Mouse (Mus musculus): ENCODE measurements around the gene Myo1h. TPM values are rescaled to one million over a fixed set of nuclear protein-coding genes. Genes with fewer than 3 reads are reported as not detected.
A peak's percentile ranks its signal among the peaks of the same experiment; 100 is the strongest.

Myo1h gene
- polyA plus RNA-seq, 1 experiment: 3.0 TPM

DNA sequence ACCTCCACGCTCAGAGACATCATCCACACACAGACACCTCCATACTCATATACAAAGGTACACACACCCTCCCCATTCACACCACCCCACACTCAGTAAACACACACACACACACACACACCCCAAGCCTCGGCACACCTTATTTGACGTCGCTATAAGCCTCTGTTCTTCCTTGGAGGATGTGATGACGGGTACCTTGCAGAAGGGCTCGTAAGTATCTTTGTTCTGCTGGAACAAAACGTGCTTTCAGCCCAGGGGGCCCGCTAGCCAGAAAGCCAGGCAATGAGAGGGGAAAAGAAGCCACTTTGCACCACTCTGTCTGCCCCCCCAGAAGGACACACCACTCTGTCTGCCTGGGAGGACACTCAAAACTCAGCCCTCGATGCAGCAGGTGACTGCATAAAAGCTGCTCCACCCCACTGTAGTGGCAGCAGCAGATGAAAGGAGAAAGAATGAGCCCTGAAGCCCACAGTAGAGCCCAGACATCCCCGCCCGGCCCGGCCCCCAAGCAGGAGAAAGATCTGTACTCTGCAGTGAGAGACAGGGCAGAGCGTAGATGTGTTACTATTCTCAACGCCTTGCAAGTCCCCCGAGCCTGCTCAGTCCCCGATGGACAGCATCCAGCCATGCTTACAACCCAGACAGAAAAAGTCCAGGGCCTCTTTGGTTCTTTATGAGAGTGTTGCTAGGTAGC is 80.0 kb downstream of the Myo1h start:
- TF ChIP-seq POLR2A (IDR thresholded peaks at IDR 0.05; ENCODE audit: extremely low read depth, insufficient read depth, low read length) (no peak), CTCF (IDR thresholded peaks at IDR 0.05; ENCODE audit: extremely low read depth, insufficient read depth, low read length) (no peak)
- Histone ChIP-seq H3K27ac (ENCODE audit: insufficient read depth, low read length) (no peak overlapping the region), H3K4me1 (ENCODE audit: control insufficient read depth, insufficient read depth, low read length) (no peaks in the 10 kb centered on the region; the same call in 1 of the 2 replicates), H3K4me3 (ENCODE audit: insufficient read depth, low read length) (no peak overlapping the region)

GRCm38 (mm10) chr5:114369921-114370320 is 81.0 kb downstream of the Myo1h start:
- H3K4me3 ChIP-seq (ENCODE audit: insufficient read depth, low read length): no peak overlapping the region
- TF ChIP-seq POLR2A (IDR thresholded peaks at IDR 0.05; ENCODE audit: extremely low read depth, insufficient read depth, low read length): no peak
- TF ChIP-seq CTCF (IDR thresholded peaks at IDR 0.05; ENCODE audit: extremely low read depth, insufficient read depth, low read length): no peak

DNA sequence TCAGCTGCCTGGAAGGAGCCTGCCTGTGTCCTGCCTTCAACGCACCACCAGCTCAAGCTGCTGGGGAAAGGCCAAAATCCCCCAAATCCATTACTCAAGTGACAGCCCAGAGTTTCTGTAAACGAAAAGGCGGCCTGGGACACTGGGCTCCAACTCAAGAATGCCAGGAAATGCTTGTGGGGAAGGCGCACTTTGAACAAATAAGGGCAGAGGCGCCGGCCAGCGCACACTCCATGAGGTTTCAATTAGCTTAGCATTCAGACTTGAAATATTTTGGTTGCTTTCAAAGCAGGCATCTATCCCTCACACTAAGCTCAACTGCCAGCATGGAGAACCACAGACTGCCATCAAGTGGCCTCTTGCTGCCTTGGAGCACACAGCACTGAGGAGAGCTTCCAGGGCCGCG is 81.4 kb downstream of the Myo1h start:
- Histone ChIP-seq H3K4me3 (ENCODE audit: insufficient read depth, low read length) (no peak overlapping the region), H3K27ac (ENCODE audit: insufficient read depth, low read length) (0 out of 2 replicates have a peak overlapping the region, but pooled peaks have one; percentile 2), H3K4me1 (ENCODE audit: control insufficient read depth, insufficient read depth, low read length) (no peaks in the 10 kb centered on the region; the same call in 1 of the 2 replicates)
- no peak for TF ChIP-seq CTCF (IDR thresholded peaks at IDR 0.05; ENCODE audit: extremely low read depth, insufficient read depth, low read length)

More at GRCm38 (mm10) chr5:114369921-114370320, 81.0 kb downstream of the Myo1h start:
- 0 out of 2 replicates have a peak overlapping the region, but pooled peaks have one; percentile 2 for H3K27ac ChIP-seq (ENCODE audit: insufficient read depth, low read length)
- H3K4me1 ChIP-seq (ENCODE audit: control insufficient read depth, insufficient read depth, low read length): no peaks in the 10 kb centered on the region; the same call in 1 of the 2 replicates

GRCm38 (mm10) chr5:114371331-114371730 is 82.4 kb downstream of the Myo1h start:
- Histone ChIP-seq H3K4me1 (ENCODE audit: control insufficient read depth, insufficient read depth, low read length) (no peaks in the 10 kb centered on the region; the same call in 1 of the 2 replicates), H3K4me3 (ENCODE audit: insufficient read depth, low read length) (no peak overlapping the region), H3K27ac (ENCODE audit: insufficient read depth, low read length) (no peak overlapping the region)
- TF ChIP-seq CTCF (IDR thresholded peaks at IDR 0.05; ENCODE audit: extremely low read depth, insufficient read depth, low read length) (no peak), POLR2A (IDR thresholded peaks at IDR 0.05; ENCODE audit: extremely low read depth, insufficient read depth, low read length) (no peak)

GRCm38 (mm10) chr5:114371731-114372473 is 82.9 kb downstream of the Myo1h start:
- H3K4me1 ChIP-seq (ENCODE audit: control insufficient read depth, insufficient read depth, low read length): no peaks in the 10 kb centered on the region; the same call in 1 of the 2 replicates
- peak overlapping the region; percentile 8; the same call in 1 of the 2 replicates for H3K27ac ChIP-seq (ENCODE audit: insufficient read depth, low read length)
- TF ChIP-seq CTCF (IDR thresholded peaks at IDR 0.05; ENCODE audit: extremely low read depth, insufficient read depth, low read length): no peak
- H3K4me3 ChIP-seq (ENCODE audit: insufficient read depth, low read length): no peak overlapping the region

DNA sequence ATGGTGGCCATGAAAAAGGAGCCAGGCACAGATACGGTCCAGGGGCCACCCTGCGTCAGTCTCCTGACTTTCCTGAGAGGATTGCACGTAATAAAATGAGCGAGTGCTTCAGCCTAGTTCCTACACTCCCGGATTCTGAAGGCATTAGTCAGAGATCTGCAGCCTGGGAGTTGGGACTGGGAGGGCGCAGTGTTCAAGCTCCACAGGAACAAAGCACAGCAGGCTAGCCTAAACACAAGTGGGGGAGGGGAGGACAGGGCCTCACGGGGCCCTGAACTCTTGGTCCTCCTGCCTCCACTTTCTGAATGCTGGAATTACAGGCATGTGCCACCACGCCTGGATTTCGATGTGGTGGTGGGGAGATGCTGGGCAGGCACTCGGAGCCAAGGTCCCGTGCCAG is 83.6 kb downstream of the Myo1h start:
- H3K4me3 ChIP-seq (ENCODE audit: insufficient read depth, low read length): no peak overlapping the region
- H3K27ac ChIP-seq (ENCODE audit: insufficient read depth, low read length): no peak overlapping the region

GRCm38 (mm10) chr5:114373174-114373573 is 84.2 kb downstream of the Myo1h start:
- no peak overlapping the region for H3K4me3 ChIP-seq (ENCODE audit: insufficient read depth, low read length)
- 0 out of 2 replicates have a peak overlapping the region, but pooled peaks have one; percentile 17 for H3K27ac ChIP-seq (ENCODE audit: insufficient read depth, low read length)
- no peaks in the 10 kb centered on the region; the same call in 1 of the 2 replicates for H3K4me1 ChIP-seq (ENCODE audit: control insufficient read depth, insufficient read depth, low read length)
- TF ChIP-seq POLR2A (IDR thresholded peaks at IDR 0.05; ENCODE audit: extremely low read depth, insufficient read depth, low read length): no peak
- TF ChIP-seq CTCF (IDR thresholded peaks at IDR 0.05; ENCODE audit: extremely low read depth, insufficient read depth, low read length): no peak

More for the DNA sequence above, 83.6 kb downstream of the Myo1h start:
- H3K4me1 ChIP-seq (ENCODE audit: control insufficient read depth, insufficient read depth, low read length): no peaks in the 10 kb centered on the region; the same call in 1 of the 2 replicates
- TF ChIP-seq POLR2A (IDR thresholded peaks at IDR 0.05; ENCODE audit: extremely low read depth, insufficient read depth, low read length) (no peak), CTCF (IDR thresholded peaks at IDR 0.05; ENCODE audit: extremely low read depth, insufficient read depth, low read length) (no peak)

DNA sequence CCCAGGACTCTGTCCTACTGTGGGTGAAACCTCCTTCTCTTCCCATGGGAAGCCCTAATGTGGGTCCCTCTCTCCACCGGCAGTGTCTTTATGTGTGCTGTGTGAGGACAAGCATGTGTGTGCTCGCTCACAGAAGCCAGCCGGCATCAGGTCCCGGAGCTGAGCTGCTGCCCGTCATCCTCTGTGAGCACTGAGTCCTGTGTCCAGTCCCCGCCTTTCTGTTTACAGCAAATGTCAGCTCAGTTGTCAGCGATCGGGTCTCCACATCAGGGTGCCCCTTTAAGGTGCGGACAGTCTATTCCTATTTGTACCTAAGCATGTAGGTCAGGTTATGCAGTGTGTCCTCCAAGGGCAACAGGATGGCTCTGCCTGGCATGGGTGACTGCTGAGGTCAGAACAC is 84.6 kb downstream of the Myo1h start:
- no peaks in the 10 kb centered on the region; the same call in 1 of the 2 replicates for H3K4me1 ChIP-seq (ENCODE audit: control insufficient read depth, insufficient read depth, low read length)
- no peak overlapping the region for H3K4me3 ChIP-seq (ENCODE audit: insufficient read depth, low read length)
- no peak for TF ChIP-seq CTCF (IDR thresholded peaks at IDR 0.05; ENCODE audit: extremely low read depth, insufficient read depth, low read length)
- TF ChIP-seq POLR2A (IDR thresholded peaks at IDR 0.05; ENCODE audit: extremely low read depth, insufficient read depth, low read length): no peak
- 0 out of 2 replicates have a peak overlapping the region, but pooled peaks have one; percentile 17 for H3K27ac ChIP-seq (ENCODE audit: insufficient read depth, low read length)

DNA sequence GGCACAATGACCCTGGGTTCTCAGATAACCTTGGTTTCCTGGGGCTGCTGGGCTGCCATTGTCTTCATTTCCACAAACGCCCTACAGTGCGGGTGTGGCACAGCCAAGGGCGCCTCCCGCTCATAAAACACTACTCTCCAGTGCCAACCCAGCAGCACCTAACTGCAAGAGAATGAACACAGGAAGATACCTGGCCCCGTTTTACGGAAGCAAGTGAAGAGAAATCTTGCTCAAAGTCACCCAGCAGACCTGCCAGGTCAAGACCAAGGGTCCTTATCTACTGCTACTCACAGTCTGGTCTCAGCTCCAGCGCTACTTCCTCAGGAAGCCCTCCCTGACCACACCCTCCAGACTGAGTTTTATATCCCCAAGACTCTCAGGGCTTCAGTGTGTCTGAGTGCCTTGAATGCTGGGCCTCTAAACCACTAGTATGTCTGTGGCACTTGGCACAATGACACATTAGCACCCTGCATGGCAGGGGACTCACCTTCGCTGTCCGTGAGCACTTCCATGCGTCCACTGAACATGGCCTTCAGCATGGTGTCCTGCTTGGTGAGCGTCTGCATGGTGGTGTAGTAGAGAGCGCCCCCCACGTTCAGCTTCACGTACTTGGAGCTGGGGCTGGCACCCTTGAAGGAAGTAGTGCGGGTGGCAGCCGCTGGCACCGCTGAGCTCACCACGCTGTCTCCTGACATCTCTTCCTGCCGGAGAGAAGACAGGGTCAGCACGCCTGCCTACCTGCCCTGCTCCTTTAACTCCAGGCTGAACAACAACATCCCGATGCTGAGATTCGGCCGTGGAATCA is 85.6 kb downstream of the Myo1h start:
- no peak for TF ChIP-seq CTCF (IDR thresholded peaks at IDR 0.05; ENCODE audit: extremely low read depth, insufficient read depth, low read length)
- TF ChIP-seq POLR2A (IDR thresholded peaks at IDR 0.05; ENCODE audit: extremely low read depth, insufficient read depth, low read length): 0 out of 2 replicates have a peak, but pooled peaks have one; percentile 7
- no peak overlapping the region for H3K4me3 ChIP-seq (ENCODE audit: insufficient read depth, low read length)
- H3K4me1 ChIP-seq (ENCODE audit: control insufficient read depth, insufficient read depth, low read length): no peaks in the 10 kb centered on the region; the same call in 1 of the 2 replicates
- no peak overlapping the region; the same call in 1 of the 2 replicates for H3K27ac ChIP-seq (ENCODE audit: insufficient read depth, low read length)
